Mouse (Mus musculus) hindbrain, embryonic 13.5 days (tissue): ENCODE results near the gene OR5BS1P. TPM values are rescaled to one million over a fixed set of nuclear protein-coding genes. Genes with fewer than 3 reads are reported as not detected.
"Not testable (repeated sequence)": the region's sequence is repeated elsewhere in the genome, so short reads cannot be mapped to it uniquely, and the experiment has no call there.

Experiments used
- ATAC-seq: fragments of 200-750 bp; cut with Nextera tagmentation; 2 replicates; pipeline ENCODE4 v1.8.0; 2017; ENCODE audit warnings: moderate TSS enrichment; ENCODE audit not compliant: low FRiP score
- H3K27ac ChIP-seq: fragments of 300-500 bp; sonication (generic); 2 replicates; pipeline ENCODE4 v1.5.1; 2015; ENCODE audit warnings: inconsistent platforms, mild to moderate bottlenecking, moderate library complexity
- H3K27me3 ChIP-seq: fragments of 300-500 bp; sonication (generic); 2 replicates; pipeline ENCODE4 v1.6.1; 2015; ENCODE audit warnings: mild to moderate bottlenecking, inconsistent platforms
- H3K36me3 ChIP-seq: fragments of 300-500 bp; sonication (generic); 2 replicates; pipeline ENCODE4 v1.6.1; 2015; ENCODE audit warnings: mild to moderate bottlenecking, inconsistent platforms
- H3K4me1 ChIP-seq: fragments of 300-500 bp; sonication (generic); replicated peaks from 2 replicates; pipeline ENCODE4 v1.6.1; 2015; ENCODE audit warnings: inconsistent platforms
- H3K4me2 ChIP-seq: fragments of 300-500 bp; sonication (generic); 2 replicates; pipeline ENCODE4 v1.6.1; 2015; ENCODE audit warnings: inconsistent platforms, mild to moderate bottlenecking, moderate library complexity
- H3K4me3 ChIP-seq: fragments of 300-500 bp; sonication (generic); 2 replicates; pipeline ENCODE4 v1.5.1; 2015; ENCODE audit warnings: mild to moderate bottlenecking, inconsistent platforms
- H3K9ac ChIP-seq: fragments of 300-500 bp; sonication (generic); 2 replicates; pipeline ENCODE4 v1.6.1; 2015; ENCODE audit warnings: mild to moderate bottlenecking, inconsistent platforms
- H3K9me3 ChIP-seq: fragments of 300-500 bp; sonication (generic); 2 replicates; pipeline ENCODE4 v1.6.1; 2016; ENCODE audit warnings: inconsistent platforms
- WGBS: fragments of 180-500 bp; shearing (Covaris S2); methylation state at CpG from one replicate; pipeline ENCODE4 v1.1.7; 2015; 5-methylcytosine and 5-hydroxymethylcytosine counted together
- polyA plus RNA-seq: library from polyadenylated mRNA; unstranded; fragments of >200 nt; fragmentation: Nextera tagmentation; extraction: Ambion mirVana; gene quantifications from 2 replicates; pipeline ENCODE4 v1.2.1, GENCODE M21; 2015

OR5BS1P gene
- not detected in 2 replicates for polyA plus RNA-seq

GRCm38 (mm10) chr15:98469596-98469995, at the start of gene OR5BS1P:
OR5BS1P (plus strand) TSS chr15:98469896.
- Histone ChIP-seq H3K4me3 (no peak within 1 kb of the TSS), H3K9me3 (no peaks in the 10 kb centered on the region; the same call in none of the 2 replicates), H3K36me3 (no peaks in the 10 kb centered on the region), H3K27me3 (no peaks in the 10 kb centered on the region), H3K4me2 (no peak within 1 kb of the TSS), H3K27ac (no peak within 1 kb of the TSS), H3K4me1 (no peaks in the 10 kb centered on the region), H3K9ac (no peak within 1 kb of the TSS)
- WGBS: 95% methylated on average over 4 of the region's 4 CpGs
- ATAC-seq: no peak

GRCm38 (mm10) chr15:98420897-98421296, 48.8 kb upstream of the OR5BS1P start:
- WGBS: 74% methylated on average over 4 of the region's 4 CpGs

GRCm38 (mm10) chr15:98424326-98424725, 45.4 kb upstream of the OR5BS1P start:
- Histone ChIP-seq H3K9ac (no peak overlapping the region), H3K36me3 (no peaks in the 10 kb centered on the region), H3K4me3 (no peak overlapping the region), H3K9me3 (no peaks in the 10 kb centered on the region), H3K4me1 (0 out of 2 replicates have a peak, but pooled peaks cover 3% of the 10 kb centered on the region), H3K27ac (no peak overlapping the region), H3K27me3 (no peaks in the 10 kb centered on the region), H3K4me2 (no peak overlapping the region)
- WGBS: 66% methylated on average over 14 of the region's 14 CpGs
- ATAC-seq: no peak

More at GRCm38 (mm10) chr15:98420897-98421296, 48.8 kb upstream of the OR5BS1P start:
- Histone ChIP-seq H3K9me3 (no peaks in the 10 kb centered on the region), H3K4me2 (no peak overlapping the region), H3K36me3 (no peaks in the 10 kb centered on the region), H3K4me1 (0 out of 2 replicates have a peak, but pooled peaks cover 3% of the 10 kb centered on the region), H3K27me3 (no peaks in the 10 kb centered on the region), H3K4me3 (no peak overlapping the region), H3K27ac (no peak overlapping the region), H3K9ac (no peak overlapping the region)
- ATAC-seq: no peak

GRCm38 (mm10) chr15:98424753-98425152, 44.9 kb upstream of the OR5BS1P start:
- 67% methylated on average over 6 of the region's 6 CpGs for WGBS
- no peaks in the 10 kb centered on the region for H3K27me3 ChIP-seq

GRCm38 (mm10) chr15:98425188-98425587, 44.5 kb upstream of the OR5BS1P start:
- H3K4me2 ChIP-seq: no peak overlapping the region
- H3K4me3 ChIP-seq: no peak overlapping the region
- H3K9me3 ChIP-seq: no peaks in the 10 kb centered on the region
- no peaks in the 10 kb centered on the region for H3K36me3 ChIP-seq
- 0 out of 2 replicates have a peak, but pooled peaks cover 3% of the 10 kb centered on the region for H3K4me1 ChIP-seq
- no peaks in the 10 kb centered on the region for H3K27me3 ChIP-seq
- H3K27ac ChIP-seq: no peak overlapping the region
- ATAC-seq: no peak
- H3K9ac ChIP-seq: no peak overlapping the region
- 84% methylated on average over 7 of the region's 7 CpGs for WGBS

More at GRCm38 (mm10) chr15:98424753-98425152, 44.9 kb upstream of the OR5BS1P start:
- Histone ChIP-seq H3K27ac (no peak overlapping the region), H3K36me3 (no peaks in the 10 kb centered on the region), H3K4me3 (no peak overlapping the region), H3K4me2 (no peak overlapping the region), H3K9ac (no peak overlapping the region), H3K9me3 (no peaks in the 10 kb centered on the region), H3K4me1 (0 out of 2 replicates have a peak, but pooled peaks cover 3% of the 10 kb centered on the region)
- no peak for ATAC-seq

GRCm38 (mm10) chr15:98430925-98431324, 38.8 kb upstream of the OR5BS1P start, which contains the start of gene Olfr282:
Olfr282 (plus strand) TSS chr15:98431225.
- not testable (repeated sequence) for H3K9ac ChIP-seq, H3K27ac ChIP-seq, H3K4me1 ChIP-seq, H3K27me3 ChIP-seq, H3K4me2 ChIP-seq, H3K4me3 ChIP-seq, H3K36me3 ChIP-seq, ATAC-seq, H3K9me3 ChIP-seq
- WGBS: 85% methylated on average over 5 of the region's 5 CpGs

- no peak overlapping the region for H3K4me3 ChIP-seq
- H3K27ac ChIP-seq: no peak overlapping the region
- ATAC-seq: no peak
- no peak overlapping the region for H3K4me2 ChIP-seq
- no peak overlapping the region for H3K9ac ChIP-seq
- WGBS: 82% methylated on average over 3 of the region's 3 CpGs
- H3K27me3 ChIP-seq: no peaks in the 10 kb centered on the region
- H3K36me3 ChIP-seq: no peaks in the 10 kb centered on the region
- H3K9me3 ChIP-seq: no peaks in the 10 kb centered on the region
- H3K4me1 ChIP-seq: no peaks in the 10 kb centered on the region
Observed at GRCm38 (mm10) chr15:98444561-98444960, 25.1 kb upstream of the OR5BS1P start.

GRCm38 (mm10) chr15:98448521-98448920, 21.2 kb upstream of the OR5BS1P start:
- H3K36me3 ChIP-seq: no peaks in the 10 kb centered on the region
- peak overlapping the region; percentile 7; the same call in 1 of the 2 replicates for H3K4me2 ChIP-seq
- no peak overlapping the region for H3K9ac ChIP-seq
- WGBS: 58% methylated on average over 4 of the region's 4 CpGs
- no peak overlapping the region for H3K27ac ChIP-seq
- H3K27me3 ChIP-seq: no peaks in the 10 kb centered on the region
- no peaks in the 10 kb centered on the region for H3K9me3 ChIP-seq
- H3K4me1 ChIP-seq: no peaks in the 10 kb centered on the region
- H3K4me3 ChIP-seq: no peak overlapping the region
- no peak for ATAC-seq

GRCm38 (mm10) chr15:98452288-98452687, 17.4 kb upstream of the OR5BS1P start, which contains the start of gene Olfr281:
Olfr281 (plus strand) TSS chr15:98452588.
- WGBS: 93% methylated on average over 7 of the region's 7 CpGs
- Histone ChIP-seq H3K9me3 (no peaks in the 10 kb centered on the region), H3K4me3 (no peak within 1 kb of the TSS), H3K27ac (no peak within 1 kb of the TSS), H3K4me1 (no peaks in the 10 kb centered on the region), H3K36me3 (no peaks in the 10 kb centered on the region), H3K9ac (no peak within 1 kb of the TSS), H3K27me3 (no peaks in the 10 kb centered on the region), H3K4me2 (no peak within 1 kb of the TSS)
- ATAC-seq: no peak

GRCm38 (mm10) chr15:98471539-98471938, 1.8 kb downstream of the OR5BS1P start:
- no peaks in the 10 kb centered on the region for H3K4me1 ChIP-seq
- no peak overlapping the region for H3K27ac ChIP-seq
- no peak overlapping the region for H3K4me2 ChIP-seq
- H3K9me3 ChIP-seq: no peaks in the 10 kb centered on the region; the same call in none of the 2 replicates
- no peak for ATAC-seq
- H3K27me3 ChIP-seq: no peaks in the 10 kb centered on the region
- no peak overlapping the region for H3K4me3 ChIP-seq
- no peaks in the 10 kb centered on the region for H3K36me3 ChIP-seq
- WGBS: 94% methylated on average over 13 of the region's 13 CpGs
- H3K9ac ChIP-seq: no peak overlapping the region

GRCm38 (mm10) chr15:98474958-98475357, 5.3 kb downstream of the OR5BS1P start:
- no peak overlapping the region for H3K27ac ChIP-seq
- no peaks in the 10 kb centered on the region for H3K27me3 ChIP-seq
- H3K4me2 ChIP-seq: no peak overlapping the region
- ATAC-seq: no peak
- WGBS: 82% methylated on average over 10 of the region's 10 CpGs
- no peak overlapping the region for H3K9ac ChIP-seq
- no peaks in the 10 kb centered on the region for H3K36me3 ChIP-seq
- no peak overlapping the region for H3K4me3 ChIP-seq
- no peaks in the 10 kb centered on the region for H3K4me1 ChIP-seq
- no peaks in the 10 kb centered on the region for H3K9me3 ChIP-seq

GRCm38 (mm10) chr15:98475382-98475781, 5.7 kb downstream of the OR5BS1P start:
- no peak for ATAC-seq
- no peak overlapping the region for H3K9ac ChIP-seq
- WGBS: 58% methylated on average over 10 of the region's 10 CpGs

GRCm38 (mm10) chr15:98476281-98476680, 6.6 kb downstream of the OR5BS1P start:
- 74% methylated on average over 5 of the region's 5 CpGs for WGBS
- Histone ChIP-seq H3K4me3 (no peak overlapping the region), H3K27ac (no peak overlapping the region), H3K36me3 (no peaks in the 10 kb centered on the region), H3K4me1 (no peaks in the 10 kb centered on the region), H3K9ac (no peak overlapping the region), H3K4me2 (no peak overlapping the region), H3K27me3 (no peaks in the 10 kb centered on the region), H3K9me3 (no peaks in the 10 kb centered on the region)
- no peak for ATAC-seq

More at GRCm38 (mm10) chr15:98475382-98475781, 5.7 kb downstream of the OR5BS1P start:
- H3K36me3 ChIP-seq: no peaks in the 10 kb centered on the region
- H3K27ac ChIP-seq: no peak overlapping the region
- no peaks in the 10 kb centered on the region for H3K9me3 ChIP-seq
- H3K4me1 ChIP-seq: no peaks in the 10 kb centered on the region
- H3K4me3 ChIP-seq: no peak overlapping the region
- H3K4me2 ChIP-seq: no peak overlapping the region
- no peaks in the 10 kb centered on the region for H3K27me3 ChIP-seq
